In genomic region chr10:109832768-109833291, GRCm38 (mm10) we compare ENCODE assay signal across 8 mouse cellular contexts.
A peak's percentile ranks its signal among the peaks of the same experiment; 100 is the strongest.
DNase-seq lines count a peak whose midpoint lies in the region; ATAC-seq and TF ChIP-seq lines count a peak whose summit lies in the region.

No protein-coding gene starts in this region.

- DNase-seq in lung, postnatal 14 days: no peak
- peak; percentile 17 to 27 for DNase-seq in layer of hippocampus, postnatal 25 days (ENCODE audit: extremely low spot score in 1 of 2, low spot score in 1 of 2)
- peak; percentile 62 for DNase-seq in retina, embryonic 14.5 days (ENCODE audit: low spot score)
- no peak for DNase-seq in liver, postnatal 0 days
- DNase-seq in heart, postnatal 4 days: no peak
- no peak for DNase-seq in spleen, postnatal 4 days (ENCODE audit: low spot score in 2 of 2)

- H3K4me2 ChIP-seq in lung, embryonic 16.5 days (ENCODE audit: low read depth, low read length): peak overlapping the region; percentile 22
- H3K4me2 ChIP-seq in forebrain, embryonic 12.5 days: peak overlapping the region; percentile 70
- H3K4me2 ChIP-seq in liver, postnatal 0 days (ENCODE audit: low read depth, low read length): no peak overlapping the region

- no peaks in the 10 kb centered on the region for H3K9me3 ChIP-seq in lung, embryonic 16.5 days (ENCODE audit: control insufficient read depth, low read length)
- H3K9me3 ChIP-seq in forebrain, embryonic 12.5 days: no peaks in the 10 kb centered on the region
- no peaks in the 10 kb centered on the region for H3K9me3 ChIP-seq in liver, postnatal 0 days (ENCODE audit: low read length)

- H3K9ac ChIP-seq in lung, embryonic 16.5 days (ENCODE audit: low read length): no peak overlapping the region
- peak overlapping the region; percentile 48 for H3K9ac ChIP-seq in forebrain, embryonic 12.5 days
- H3K9ac ChIP-seq in liver, postnatal 0 days (replicated peaks): no peak overlapping the region

- no peak for TF ChIP-seq CTCF in liver, postnatal 0 days (IDR thresholded peaks at IDR 0.05; ENCODE audit: low read depth)

- H3K4me3 ChIP-seq in lung, embryonic 16.5 days (ENCODE audit: low read length): peak overlapping the region; percentile 11
- peak overlapping the region; percentile 43 for H3K4me3 ChIP-seq in forebrain, embryonic 12.5 days (replicated peaks)
- no peak overlapping the region for H3K4me3 ChIP-seq in liver, postnatal 0 days (ENCODE audit: low read depth, low read length)

- H3K27ac ChIP-seq in lung, embryonic 16.5 days (ENCODE audit: low read length): no peak overlapping the region
- 0 out of 2 replicates have a peak overlapping the region, but pooled peaks have one; percentile 8 for H3K27ac ChIP-seq in forebrain, embryonic 12.5 days
- H3K27ac ChIP-seq in liver, postnatal 0 days (ENCODE audit: low read depth): no peak overlapping the region

- 29% methylated on average over 18 of the region's 18 CpGs for WGBS in lung, embryonic 16.5 days
- 7% methylated on average over 18 of the region's 18 CpGs for WGBS in forebrain, embryonic 12.5 days
- 38% methylated on average over 18 of the region's 18 CpGs for WGBS in liver, postnatal 0 days (ENCODE audit: insufficient replicate concordance)

- no peak for ATAC-seq in lung, embryonic 16.5 days (ENCODE audit: low read depth)
- ATAC-seq in forebrain, embryonic 12.5 days (ENCODE audit: low FRiP score): peak; percentile 73
- no peak for ATAC-seq in liver, postnatal 0 days

- no peak for TF ChIP-seq EP300 in liver, postnatal 0 days (IDR thresholded peaks at IDR 0.05; ENCODE audit: low read depth)

- no peaks in the 10 kb centered on the region for H3K36me3 ChIP-seq in lung, embryonic 16.5 days (ENCODE audit: control insufficient read depth, insufficient read depth, low read length)
- no peaks in the 10 kb centered on the region for H3K36me3 ChIP-seq in forebrain, embryonic 12.5 days (replicated peaks)
- H3K36me3 ChIP-seq in liver, postnatal 0 days (replicated peaks; ENCODE audit: insufficient read depth, low read length): no peaks in the 10 kb centered on the region

- no peaks in the 10 kb centered on the region for H3K4me1 ChIP-seq in lung, embryonic 16.5 days (replicated peaks; ENCODE audit: control insufficient read depth, insufficient read depth, low read length)
- H3K4me1 ChIP-seq in forebrain, embryonic 12.5 days: peaks cover 15% of the 10 kb centered on the region; the same call in 1 of the 2 replicates
- H3K4me1 ChIP-seq in liver, postnatal 0 days (ENCODE audit: insufficient read depth): no peaks in the 10 kb centered on the region

- H3K27me3 ChIP-seq in lung, embryonic 16.5 days (ENCODE audit: control insufficient read depth, insufficient read depth, low read depth, low read length): no peaks in the 10 kb centered on the region
- peaks cover 10% of the 10 kb centered on the region for H3K27me3 ChIP-seq in forebrain, embryonic 12.5 days
- H3K27me3 ChIP-seq in liver, postnatal 0 days (ENCODE audit: insufficient read depth, low read length): no peaks in the 10 kb centered on the region

Comparison
In these comparisons a context has a peak if more than half of its experiments do, and no peak if none do; other contexts are left out.
1. DNase-seq: peak in layer of hippocampus, postnatal 25 days (2 of 2) and retina, embryonic 14.5 days (single experiment); none in lung, postnatal 14 days (single experiment), liver, postnatal 0 days (single experiment), heart, postnatal 4 days (single experiment) and spleen, postnatal 4 days (0 of 2).